8 mouse cellular contexts compared by ENCODE assay signal in genomic region chrX:151046321-151046720, GRCm38 (mm10). TPM values are rescaled to one million over a fixed set of nuclear protein-coding genes. Genes with fewer than 3 reads are reported as not detected.
DNase-seq lines count a peak whose midpoint lies in the region; ATAC-seq and TF ChIP-seq lines count a peak whose summit lies in the region.

No protein-coding gene starts in this region.

- no peaks in the 10 kb centered on the region for H3K4me1 ChIP-seq in embryonic fibroblast, embryonic 13.5 days (ENCODE audit: control insufficient read depth, insufficient read depth, low read length)
- H3K4me1 ChIP-seq in intestine, embryonic 14.5 days (replicated peaks; ENCODE audit: control insufficient read depth, insufficient read depth, low read length): no peaks in the 10 kb centered on the region

- TF ChIP-seq POLR2A in embryonic fibroblast, embryonic 13.5 days (IDR thresholded peaks at IDR 0.05; ENCODE audit: low read depth, low read length): no peak
- TF ChIP-seq POLR2A in myocyte (IDR thresholded peaks at IDR 0.05; ENCODE audit: insufficient read length, low read depth): no peak

- H3K4me3 ChIP-seq in left cerebral cortex, adult 2 months: peak overlapping the region; percentile 62
- peak overlapping the region; percentile 20; the same call in 1 of the 2 replicates for H3K4me3 ChIP-seq in embryonic fibroblast, embryonic 13.5 days (ENCODE audit: insufficient read depth, low read length)
- peak overlapping the region; percentile 48 for H3K4me3 ChIP-seq in intestine, embryonic 14.5 days (ENCODE audit: low read depth, low read length)
- peak overlapping the region; percentile 31 for H3K4me3 ChIP-seq in myocyte

- peak overlapping the region; percentile 55 for H3K4me2 ChIP-seq in intestine, embryonic 14.5 days (ENCODE audit: low read length)
- H3K4me2 ChIP-seq in myocyte (ENCODE audit: low read depth): peak overlapping the region; percentile 39

- ATAC-seq in intestine, embryonic 14.5 days (replicated peaks; ENCODE audit: low FRiP score, low TSS enrichment, low read depth): no peak

- H3K9me3 ChIP-seq in intestine, embryonic 14.5 days (ENCODE audit: control insufficient read depth, low read length): no peaks in the 10 kb centered on the region

- no peak overlapping the region for H3ac ChIP-seq in myocyte (ENCODE audit: control insufficient read depth, insufficient read length)

- no peaks in the 10 kb centered on the region for H3K79me2 ChIP-seq in myocyte (ENCODE audit: control insufficient read depth, insufficient read depth)

- WGBS in intestine, embryonic 14.5 days: 39% methylated on average over 11 of the region's 11 CpGs

- H3K9ac ChIP-seq in intestine, embryonic 14.5 days (ENCODE audit: low read length): 0 out of 2 replicates have a peak overlapping the region, but pooled peaks have one; percentile 60

- no peak for TF ChIP-seq CTCF in left cerebral cortex, adult 2 months (IDR thresholded peaks at IDR 0.05)
- no peak for TF ChIP-seq CTCF in embryonic fibroblast, embryonic 13.5 days (IDR thresholded peaks at IDR 0.05; ENCODE audit: borderline replicate concordance, insufficient read depth, low read length)

- H3K27ac ChIP-seq in left cerebral cortex, adult 2 months: peak overlapping the region; percentile 75; the same call in 1 of the 2 replicates
- H3K27ac ChIP-seq in embryonic fibroblast, embryonic 13.5 days (ENCODE audit: insufficient read depth, low read length): peak overlapping the region; percentile 64
- H3K27ac ChIP-seq in intestine, embryonic 14.5 days (ENCODE audit: low read depth): peak overlapping the region; percentile 86; the same call in 1 of the 2 replicates

- intact Hi-C loops in left cerebral cortex, adult 2 months (cut with DNase I): loop anchor here (2.0 to 5.0 kb wide), 2 partner anchors 30 to 41 kb away; partner anchors contain the start of gene Gnl3l
- intact Hi-C loops in left cerebral cortex, postnatal 10 days (cut with DNase I): no loop called here

- no peak for DNase-seq in left cerebral cortex, adult 2 months (ENCODE audit: extremely low spot score in 1 of 2, low spot score in 2 of 2)
- DNase-seq in left cerebral cortex, postnatal 10 days (ENCODE audit: extremely low spot score in 1 of 2, low spot score in 2 of 2): no peak
- no peak for DNase-seq in intestine, embryonic 14.5 days (ENCODE audit: low spot score)
- DNase-seq in embryo, embryonic 11 days: no peak
- no peak for DNase-seq in cerebellum, adult 8-10 months
- no peak for DNase-seq in adrenal gland, adult 8-10 months

- no peaks in the 10 kb centered on the region for H3K27me3 ChIP-seq in intestine, embryonic 14.5 days (replicated peaks; ENCODE audit: control insufficient read depth, insufficient read depth, low read length)
- H3K27me3 ChIP-seq in myocyte (ENCODE audit: control insufficient read depth, insufficient read depth, insufficient read length): no peaks in the 10 kb centered on the region

- H3K36me3 ChIP-seq in intestine, embryonic 14.5 days (ENCODE audit: control insufficient read depth, insufficient read depth, low read length): no peaks in the 10 kb centered on the region
- H3K36me3 ChIP-seq in myocyte (ENCODE audit: control insufficient read depth, insufficient read depth): no peaks in the 10 kb centered on the region

TF ChIP-seq in myocyte, 11 proteins besides CTCF, POLR2A, EP300 and RAD21:
- TF ChIP-seq TCF3 (IDR thresholded peaks at IDR 0.05; ENCODE audit: insufficient read length, low read depth): no peak
- no peak for TF ChIP-seq POLR2AphosphoS2 (IDR thresholded peaks at IDR 0.05; ENCODE audit: insufficient read length, low read depth)
- no peak for TF ChIP-seq TCF12 (IDR thresholded peaks at IDR 0.05; ENCODE audit: insufficient read depth, poor library complexity, severe bottlenecking)

RNA-seq across cellular contexts. Expression of gene Fgd1, which starts 0.4 kb away (rescaled TPM):
- total RNA-seq in left cerebral cortex, adult 2 months (2021): 10 to 100 TPM; 18.7 to 22.7 TPM
- 10 to 100 TPM; 31.2 to 31.7 TPM for total RNA-seq in left cerebral cortex, postnatal 10 days (2021)
- 20.1 and 25.0 TPM in 2 replicates for polyA plus RNA-seq in embryonic fibroblast, embryonic 13.5 days (2011; ENCODE audit: insufficient read length, low read depth, missing spikeins)
- 8.6 and 9.4 TPM in 2 replicates for polyA plus RNA-seq in intestine, embryonic 14.5 days (2014; fragmentation: Nextera tagmentation; extraction: Ambion mirVana)
- polyA plus RNA-seq in myocyte (2012; fragmentation: generic; extraction: Trizol): 8.5 TPM
- 10 to 100 TPM; 17.1 to 25.9 (median 24.3) TPM for total RNA-seq in adrenal gland, adult 8-10 months (2022)

RNA-seq across cellular contexts. Expression of gene Gnl3l, which starts 29.2 kb away (rescaled TPM):
- total RNA-seq in left cerebral cortex, adult 2 months (2021): 100 to 1,000 TPM; 182 to 201 TPM
- total RNA-seq in left cerebral cortex, postnatal 10 days (2021): 100 to 1,000 TPM; 214 to 221 TPM
- 55.1 and 58.2 TPM in 2 replicates for polyA plus RNA-seq in embryonic fibroblast, embryonic 13.5 days (2011; ENCODE audit: insufficient read length, low read depth, missing spikeins)
- polyA plus RNA-seq in intestine, embryonic 14.5 days (2014; fragmentation: Nextera tagmentation; extraction: Ambion mirVana): 29.4 and 30.4 TPM in 2 replicates
- polyA plus RNA-seq in myocyte (2012; fragmentation: generic; extraction: Trizol): 15.2 TPM
- total RNA-seq in adrenal gland, adult 8-10 months (2022): 10 to 100 TPM; 79.3 to 90.8 (median 85.5) TPM

RNA-seq across cellular contexts. Expression of gene Tsr2, which starts 50.0 kb away (rescaled TPM):
- total RNA-seq in left cerebral cortex, adult 2 months (2021): 10 to 100 TPM; 71.9 to 79.8 TPM
- 10 to 100 TPM; 51.7 to 61.3 TPM for total RNA-seq in left cerebral cortex, postnatal 10 days (2021)
- 25.2 and 29.9 TPM in 2 replicates for polyA plus RNA-seq in embryonic fibroblast, embryonic 13.5 days (2011; ENCODE audit: insufficient read length, low read depth, missing spikeins)
- 34.7 and 41.1 TPM in 2 replicates for polyA plus RNA-seq in intestine, embryonic 14.5 days (2014; fragmentation: Nextera tagmentation; extraction: Ambion mirVana)
- polyA plus RNA-seq in myocyte (2012; fragmentation: generic; extraction: Trizol): 13.7 TPM
- total RNA-seq in adrenal gland, adult 8-10 months (2022): 10 to 100 TPM; 50.4 to 58.4 (median 54.8) TPM
